ENCODE assay signal across 9 mouse cellular contexts in genomic region chr4:152103025-152103424, GRCm38 (mm10). TPM values are rescaled to one million over a fixed set of nuclear protein-coding genes. Genes with fewer than 3 reads are reported as not detected.
DNase-seq lines count a peak whose midpoint lies in the region; ATAC-seq and TF ChIP-seq lines count a peak whose summit lies in the region.
"Had no signal": no experiment of that assay in that cellular context is flagged by ENCODE, and none has a peak within 500 bp of the region (broad histone marks: within the 10 kb centered on the region; RNA-seq: fewer than 3 reads in every experiment).

No protein-coding gene starts in this region.

- H3K4me2 ChIP-seq in heart, embryonic 12.5 days: no peak overlapping the region

- 0 out of 2 replicates have a peak, but pooled peaks have one; percentile 36 for TF ChIP-seq EP300 in heart, adult 2 months (IDR thresholded peaks at IDR 0.05; ENCODE audit: insufficient read depth, low read depth, low read length)

- intact Hi-C loops in heart, adult 2 months (cut with DNase I): no loop called here

- no peak for TF ChIP-seq POLR2A in heart, adult 2 months (IDR thresholded peaks at IDR 0.05; ENCODE audit: insufficient read depth, low read depth, low read length)

- no peak overlapping the region for H3K27ac ChIP-seq in heart, adult 2 months
- no peak overlapping the region for H3K27ac ChIP-seq in heart, embryonic 12.5 days (ENCODE audit: poor library complexity, severe bottlenecking)

- TF ChIP-seq CTCF in heart, adult 2 months (IDR thresholded peaks at IDR 0.05): peak; percentile 87

- H3K36me3 ChIP-seq in heart, adult 2 months (ENCODE audit: control insufficient read depth, insufficient read depth, low read length): no peaks in the 10 kb centered on the region; the same call in none of the 2 replicates
- H3K36me3 ChIP-seq in heart, embryonic 12.5 days: peaks cover 54% of the 10 kb centered on the region
- H3K36me3 ChIP-seq in splenic B cell, adult 2 months (ENCODE audit: control insufficient read depth, insufficient read depth, low read length, poor library complexity, severe bottlenecking): no peaks in the 10 kb centered on the region; the same call in 1 of the 2 replicates

- H3K9me3 ChIP-seq in heart, embryonic 12.5 days (replicated peaks): no peaks in the 10 kb centered on the region

- WGBS in heart, adult 2 months: 56% methylated on average over 7 of the region's 7 CpGs
- WGBS in heart, embryonic 12.5 days: 37% methylated on average over 7 of the region's 7 CpGs

- H3K4me3 ChIP-seq in heart, adult 2 months: no peak overlapping the region
- no peak overlapping the region for H3K4me3 ChIP-seq in heart, embryonic 12.5 days

- H3K79me2 ChIP-seq in heart, adult 2 months (replicated peaks; ENCODE audit: control insufficient read depth, insufficient read depth, low read length): no peaks in the 10 kb centered on the region; the same call in 1 of the 2 replicates

- ATAC-seq in heart, embryonic 12.5 days (ENCODE audit: insufficient number of reproducible peaks, low FRiP score): no peak
- ATAC-seq in activated CD4-positive, CD25-positive, alpha-beta regulatory T cell, adult 4 months: peak; percentile 87
- ATAC-seq in megakaryocyte progenitor cell, adult 5-6 weeks (replicated peaks; ENCODE audit: poor library complexity): peak; percentile 86

- no peak overlapping the region for H3K9ac ChIP-seq in heart, adult 2 months (ENCODE audit: low read depth, low read length)
- H3K9ac ChIP-seq in heart, embryonic 12.5 days: no peak overlapping the region

- H3K4me1 ChIP-seq in heart, adult 2 months (ENCODE audit: control insufficient read depth, insufficient read depth, low read length): peaks cover 11% of the 10 kb centered on the region
- H3K4me1 ChIP-seq in heart, embryonic 12.5 days (replicated peaks): peaks cover 44% of the 10 kb centered on the region

- no peaks in the 10 kb centered on the region for H3K27me3 ChIP-seq in heart, adult 2 months (ENCODE audit: control insufficient read depth, insufficient read depth, low read length)
- 0 out of 2 replicates have a peak, but pooled peaks cover 5% of the 10 kb centered on the region for H3K27me3 ChIP-seq in heart, embryonic 12.5 days (replicated peaks)
- no peaks in the 10 kb centered on the region for H3K27me3 ChIP-seq in splenic B cell, adult 2 months (ENCODE audit: control insufficient read depth, insufficient read depth, low read length, poor library complexity, severe bottlenecking)

- peak; percentile 64 to 82 for DNase-seq in heart, adult 2 months
- DNase-seq in B cell, adult 2 months: peak; percentile 82 to 83
- peak; percentile 76 for DNase-seq in embryo, embryonic 11 days
- peak; percentile 83 to 93 for DNase-seq in kidney, postnatal 36 days
- DNase-seq in splenic B cell, adult 2 months (ENCODE audit: low read depth, low spot score): peak; percentile 78

RNA-seq across cellular contexts. Expression of gene Tnfrsf25, which starts 12.7 kb away (rescaled TPM):
- total RNA-seq in heart, adult 2 months (2021): 1 to 10 TPM; 1.4 to 2.4 TPM
- polyA plus RNA-seq in heart, adult 2 months (2012; rRNA removed): 6.1 and 7.4 TPM in 2 replicates
- polyA plus RNA-seq in heart, embryonic 12.5 days (2016; fragmentation: Nextera tagmentation; extraction: Ambion mirVana): 0.86 and 1.1 TPM in 2 replicates
- polyA plus RNA-seq in activated CD4-positive, CD25-positive, alpha-beta regulatory T cell, adult 4 months (2017; shearing (Covaris generic)): 100 to 1,000 TPM; 132 to 150 TPM
- total RNA-seq in megakaryocyte progenitor cell, adult 5-6 weeks (2015): 1.5 TPM in 1 of 2 replicates, not detected in the other
- 0.10 TPM in 1 of 2 replicates, not detected in the other for total RNA-seq in megakaryocyte progenitor cell, adult 5-6 weeks (2017)

RNA-seq across cellular contexts. Expression of gene Plekhg5, which starts 30.7 kb away (rescaled TPM):
- 10 to 100 TPM; 11.5 to 16.7 TPM for total RNA-seq in heart, adult 2 months (2021)
- polyA plus RNA-seq in heart, adult 2 months (2012; rRNA removed): 20.3 and 20.5 TPM in 2 replicates
- 13.6 and 14.1 TPM in 2 replicates for polyA plus RNA-seq in heart, embryonic 12.5 days (2016; fragmentation: Nextera tagmentation; extraction: Ambion mirVana)
- polyA plus RNA-seq in activated CD4-positive, CD25-positive, alpha-beta regulatory T cell, adult 4 months (2017; shearing (Covaris generic)): 1 to 10 TPM; 1.3 to 2.6 TPM
- total RNA-seq in megakaryocyte progenitor cell, adult 5-6 weeks (2015): 0.66 and 1.2 TPM in 2 replicates
- total RNA-seq in megakaryocyte progenitor cell, adult 5-6 weeks (2017): 1.6 and 2.6 TPM in 2 replicates

RNA-seq across cellular contexts. Expression of gene Espn, which starts 49.1 kb away (rescaled TPM):
- total RNA-seq in heart, adult 2 months (2021): 1 to 10 TPM; 2.4 to 2.5 TPM
- polyA plus RNA-seq in heart, adult 2 months (2012; rRNA removed): 2.7 and 3.2 TPM in 2 replicates
- polyA plus RNA-seq in heart, embryonic 12.5 days (2016; fragmentation: Nextera tagmentation; extraction: Ambion mirVana): 1.3 and 1.6 TPM in 2 replicates
- 1 to 10 TPM; 6.9 to 8.3 TPM for polyA plus RNA-seq in activated CD4-positive, CD25-positive, alpha-beta regulatory T cell, adult 4 months (2017; shearing (Covaris generic))
- total RNA-seq in megakaryocyte progenitor cell, adult 5-6 weeks (2015): 1.1 and 1.3 TPM in 2 replicates
- 0.91 TPM in 1 of 2 replicates, not detected in the other for total RNA-seq in megakaryocyte progenitor cell, adult 5-6 weeks (2017)

RNA-seq across cellular contexts. Expression of gene Hes2, which starts 55.6 kb away (rescaled TPM):
- total RNA-seq in heart, adult 2 months (2021): not detected
- not detected in 2 replicates for polyA plus RNA-seq in heart, adult 2 months (2012; rRNA removed)
- polyA plus RNA-seq in heart, embryonic 12.5 days (2016; fragmentation: Nextera tagmentation; extraction: Ambion mirVana): not detected in 2 replicates
- not detected for polyA plus RNA-seq in activated CD4-positive, CD25-positive, alpha-beta regulatory T cell, adult 4 months (2017; shearing (Covaris generic))
- not detected in 2 replicates for total RNA-seq in megakaryocyte progenitor cell, adult 5-6 weeks (2015)
- total RNA-seq in megakaryocyte progenitor cell, adult 5-6 weeks (2017): not detected in 2 replicates
- total RNA-seq: layer of hippocampus, adult 8-10 months had no signal

Comparison
In these comparisons a context has a peak if more than half of its experiments do, and no peak if none do; other contexts are left out.
1. RNA of gene Tnfrsf25, which starts 12.7 kb away (polyA plus RNA-seq): 132 to 150 TPM in activated CD4-positive, CD25-positive, alpha-beta regulatory T cell, adult 4 months; 6.1 to 7.4 TPM in heart, adult 2 months and 0.86 to 1.1 TPM in heart, embryonic 12.5 days; every median in the first group is over 10 times any median in the second.
2. Peak in every context shown above with its lines, with median percentiles within 50 percentile points of each other: DNase-seq.